Mouse (Mus musculus) urinary bladder, postnatal 14 days (tissue): ENCODE results near the gene Hpcal1.
"Not testable (repeated sequence)": the region's sequence is repeated elsewhere in the genome, so short reads cannot be mapped to it uniquely, and the experiment has no call there.

Experiments
- DNase-seq: peaks from one replicate; pipeline ENCODE4 v3.0.0; 2021; ENCODE audit warnings: low spot score

Hpcal1 gene

GRCm38 (mm10) chr12:17779093-17779492, 88.4 kb downstream of the Hpcal1 start:
- DNase-seq = no peak

DNA sequence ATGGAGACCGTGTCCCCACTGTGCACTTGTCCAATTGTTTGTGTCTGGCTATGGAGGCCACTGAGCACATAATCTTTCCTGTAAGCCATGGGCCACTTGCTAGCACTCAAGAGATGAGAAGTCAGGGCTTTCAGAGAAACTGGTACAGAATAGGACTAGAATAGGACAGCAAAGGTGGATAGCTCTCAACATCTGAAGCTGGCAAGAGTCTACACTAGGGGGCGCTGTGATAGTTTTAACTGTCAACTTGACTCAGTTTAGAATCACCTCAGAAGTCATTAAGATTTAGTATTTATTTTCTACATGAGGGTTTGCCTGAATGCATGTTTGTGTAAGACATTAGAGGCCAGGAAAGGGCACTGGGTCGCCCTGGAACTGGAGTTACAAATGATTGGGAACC, 98.8 kb downstream of the Hpcal1 start:
- no peak for DNase-seq

GRCm38 (mm10) chr12:17791111-17791510, 100.5 kb downstream of the Hpcal1 start:
- no peak for DNase-seq

- no peak for DNase-seq
Measured at GRCm38 (mm10) chr12:17792756-17793155, 102.1 kb downstream of the Hpcal1 start.

- peak; percentile 80 for DNase-seq
Measured at GRCm38 (mm10) chr12:17795660-17796278, 105.1 kb downstream of the Hpcal1 start.

DNA sequence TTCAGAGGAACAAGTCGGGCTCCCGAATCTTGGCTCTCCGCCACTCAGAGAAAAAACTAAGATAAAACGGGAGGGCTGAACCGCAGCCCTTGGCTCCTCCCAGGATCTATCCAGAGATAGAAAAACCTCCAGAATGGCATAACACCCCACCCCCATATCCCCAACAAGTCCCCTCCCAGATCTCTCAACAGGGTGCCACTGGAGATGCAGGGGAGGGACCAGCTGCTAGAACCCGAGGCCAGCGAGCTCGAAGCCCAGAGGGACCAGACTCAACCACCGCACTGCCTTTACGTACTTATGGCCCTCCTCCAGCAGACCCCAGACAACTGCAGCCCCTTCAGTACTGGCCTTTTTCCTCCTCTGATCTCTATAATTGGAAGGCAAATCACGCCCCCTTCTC, 107.6 kb downstream of the Hpcal1 start:
- not testable (repeated sequence) for DNase-seq

DNA sequence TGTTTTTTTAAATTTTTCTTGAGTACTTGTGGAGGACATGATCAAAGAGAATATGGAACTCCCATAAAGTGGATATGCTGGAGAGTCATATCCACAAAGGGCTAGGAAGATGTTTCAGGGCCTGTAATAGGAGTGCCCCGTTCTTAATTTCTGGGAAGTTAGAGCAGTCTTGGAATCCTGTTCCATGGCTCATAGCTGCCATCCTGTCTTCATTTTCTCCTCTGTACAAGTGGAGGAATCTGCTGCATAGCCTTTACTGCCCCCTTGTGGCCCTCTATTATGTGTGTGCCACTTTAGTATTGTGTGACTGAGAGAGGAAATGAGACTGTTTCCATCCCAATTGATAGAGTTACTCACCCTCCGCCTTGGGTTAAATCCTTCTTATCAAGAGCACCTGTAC, 117.9 kb downstream of the Hpcal1 start:
- DNase-seq = peak; percentile 68

GRCm38 (mm10) chr12:17835279-17835678, 144.6 kb downstream of the Hpcal1 start:
- DNase-seq = not testable (repeated sequence)
